Mouse (Mus musculus): Measurements from ENCODE around the gene 4930539E08Rik. TPM values are rescaled to one million over a fixed set of nuclear protein-coding genes. Genes with fewer than 3 reads are reported as not detected.
A peak's percentile ranks its signal among the peaks of the same experiment; 100 is the strongest.

4930539E08Rik gene
- 0.27 and 0.36 TPM in 2 replicates for polyA plus RNA-seq (2014; fragmentation: Nextera tagmentation; extraction: Ambion mirVana)

GRCm38 (mm10) chr17:28915060-28915628 lies at the start of gene 4930539E08Rik:
Gene 4930539E08Rik, minus strand, starts transcription at chr17:28915324.
- Histone ChIP-seq H3K4me1 (ENCODE audit: control insufficient read depth, insufficient read depth, low read length) (no peaks in the 10 kb centered on the region), H3K9ac (replicated peaks; ENCODE audit: low read depth, low read length) (no peak within 1 kb of the TSS), H3K27ac (ENCODE audit: low read length) (no peak within 1 kb of the TSS), H3K4me3 (ENCODE audit: low read depth, low read length) (no peak within 1 kb of the TSS), H3K9me3 (ENCODE audit: control insufficient read depth, low read depth, low read length) (no peaks in the 10 kb centered on the region), H3K4me2 (replicated peaks; ENCODE audit: low read depth, low read length) (no peak within 1 kb of the TSS), H3K27me3 (ENCODE audit: control insufficient read depth, insufficient read depth, low read length) (no peaks in the 10 kb centered on the region), H3K36me3 (ENCODE audit: control insufficient read depth, insufficient read depth, low read length) (no peaks in the 10 kb centered on the region)
- 65% methylated on average over 12 of the region's 12 CpGs for WGBS
- ATAC-seq (ENCODE audit: insufficient number of reproducible peaks, insufficient read depth, low FRiP score, low read depth), result no peak

- no peak overlapping the region for H3K27ac ChIP-seq (ENCODE audit: low read length)
- H3K4me3 ChIP-seq (ENCODE audit: low read depth, low read length), result no peak overlapping the region
- H3K27me3 ChIP-seq (ENCODE audit: control insufficient read depth, insufficient read depth, low read length), result no peaks in the 10 kb centered on the region
- H3K4me2 ChIP-seq (replicated peaks; ENCODE audit: low read depth, low read length), result no peak overlapping the region
- WGBS, result 83% methylated on average over 10 of the region's 10 CpGs
- no peak for ATAC-seq (ENCODE audit: insufficient number of reproducible peaks, insufficient read depth, low FRiP score, low read depth)
- H3K9me3 ChIP-seq (ENCODE audit: control insufficient read depth, low read depth, low read length), result no peaks in the 10 kb centered on the region
- H3K9ac ChIP-seq (replicated peaks; ENCODE audit: low read depth, low read length), result no peak overlapping the region
- peaks cover 52% of the 10 kb centered on the region for H3K36me3 ChIP-seq (ENCODE audit: control insufficient read depth, insufficient read depth, low read length)
- H3K4me1 ChIP-seq (ENCODE audit: control insufficient read depth, insufficient read depth, low read length), result no peaks in the 10 kb centered on the region
These were observed 46.5 kb upstream of the 4930539E08Rik start for GRCm38 (mm10) chr17:28961596-28961995.

DNA sequence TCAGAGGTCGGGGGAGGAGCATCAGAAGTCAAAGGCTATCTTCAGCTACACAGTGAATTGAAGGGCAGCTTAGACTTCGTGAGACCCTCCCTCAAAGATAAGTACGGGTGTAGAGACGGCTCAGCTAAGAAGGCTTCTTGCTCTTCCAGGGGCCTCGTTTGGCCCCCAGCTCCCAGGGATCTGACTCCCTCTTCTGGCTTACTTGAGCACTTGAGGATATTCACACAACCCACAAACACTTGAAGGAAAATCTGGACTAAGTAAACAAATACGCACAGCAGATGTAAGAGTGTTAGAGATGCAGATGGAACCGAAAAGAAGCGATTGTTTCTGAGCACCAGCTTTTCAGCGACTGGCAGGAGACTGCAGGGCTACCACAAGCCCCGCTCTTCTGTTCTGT lies 45.5 kb upstream of the 4930539E08Rik start:
- Histone ChIP-seq H3K4me1 (ENCODE audit: control insufficient read depth, insufficient read depth, low read length) (no peaks in the 10 kb centered on the region), H3K9ac (replicated peaks; ENCODE audit: low read depth, low read length) (no peak overlapping the region), H3K9me3 (ENCODE audit: control insufficient read depth, low read depth, low read length) (no peaks in the 10 kb centered on the region), H3K27ac (ENCODE audit: low read length) (no peak overlapping the region), H3K4me2 (replicated peaks; ENCODE audit: low read depth, low read length) (no peak overlapping the region), H3K27me3 (ENCODE audit: control insufficient read depth, insufficient read depth, low read length) (no peaks in the 10 kb centered on the region), H3K4me3 (ENCODE audit: low read depth, low read length) (no peak overlapping the region), H3K36me3 (ENCODE audit: control insufficient read depth, insufficient read depth, low read length) (peaks cover 43% of the 10 kb centered on the region)
- no peak for ATAC-seq (ENCODE audit: insufficient number of reproducible peaks, insufficient read depth, low FRiP score, low read depth)
- 53% methylated on average over 10 of the region's 10 CpGs for WGBS

GRCm38 (mm10) chr17:28954416-28954815 lies 39.3 kb upstream of the 4930539E08Rik start:
- Histone ChIP-seq H3K4me1 (ENCODE audit: control insufficient read depth, insufficient read depth, low read length) (peaks cover 14% of the 10 kb centered on the region), H3K4me3 (ENCODE audit: low read depth, low read length) (no peak overlapping the region), H3K27me3 (ENCODE audit: control insufficient read depth, insufficient read depth, low read length) (no peaks in the 10 kb centered on the region), H3K27ac (ENCODE audit: low read length) (no peak overlapping the region), H3K9me3 (ENCODE audit: control insufficient read depth, low read depth, low read length) (no peaks in the 10 kb centered on the region), H3K36me3 (ENCODE audit: control insufficient read depth, insufficient read depth, low read length) (no peaks in the 10 kb centered on the region; the same call in 1 of the 2 replicates), H3K9ac (replicated peaks; ENCODE audit: low read depth, low read length) (no peak overlapping the region), H3K4me2 (replicated peaks; ENCODE audit: low read depth, low read length) (no peak overlapping the region)
- WGBS, result 91% methylated on average over 9 of the region's 9 CpGs
- ATAC-seq (ENCODE audit: insufficient number of reproducible peaks, insufficient read depth, low FRiP score, low read depth), result no peak

DNA sequence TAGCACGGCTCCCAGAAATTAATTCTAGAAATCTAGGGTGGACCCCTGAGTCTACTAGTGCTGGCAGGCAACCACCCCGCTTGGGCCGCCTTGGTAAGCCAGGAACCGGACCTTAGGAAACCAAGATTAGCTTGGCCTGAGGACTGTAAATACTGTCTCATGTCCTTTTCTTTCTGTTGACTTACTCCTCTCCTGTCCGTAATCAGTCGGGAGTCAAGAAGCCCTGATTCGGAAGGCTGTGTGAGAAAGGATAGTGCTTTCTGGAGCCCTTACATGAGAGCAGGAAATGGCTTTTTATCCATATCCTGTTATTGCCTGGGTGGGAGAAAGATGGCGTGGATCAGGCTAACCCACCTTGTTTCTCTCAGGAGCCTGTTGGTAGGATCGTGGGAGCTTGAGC lies 38.1 kb upstream of the 4930539E08Rik start:
- Histone ChIP-seq H3K27me3 (ENCODE audit: control insufficient read depth, insufficient read depth, low read length) (no peaks in the 10 kb centered on the region), H3K9me3 (ENCODE audit: control insufficient read depth, low read depth, low read length) (no peaks in the 10 kb centered on the region), H3K4me3 (ENCODE audit: low read depth, low read length) (peak overlapping the region; percentile 65), H3K9ac (replicated peaks; ENCODE audit: low read depth, low read length) (peak overlapping the region; percentile 64), H3K4me2 (replicated peaks; ENCODE audit: low read depth, low read length) (peak overlapping the region; percentile 89), H3K4me1 (ENCODE audit: control insufficient read depth, insufficient read depth, low read length) (peaks cover 14% of the 10 kb centered on the region), H3K36me3 (ENCODE audit: control insufficient read depth, insufficient read depth, low read length) (no peaks in the 10 kb centered on the region; the same call in 1 of the 2 replicates), H3K27ac (ENCODE audit: low read length) (peak overlapping the region; percentile 96)
- no peak for ATAC-seq (ENCODE audit: insufficient number of reproducible peaks, insufficient read depth, low FRiP score, low read depth)
- 13% methylated on average over 9 of the region's 9 CpGs for WGBS

- peak within 1 kb of the TSS; percentile 96 for H3K27ac ChIP-seq (ENCODE audit: low read length)
- peak within 1 kb of the TSS; percentile 65 for H3K4me3 ChIP-seq (ENCODE audit: low read depth, low read length)
- H3K27me3 ChIP-seq (ENCODE audit: control insufficient read depth, insufficient read depth, low read length), result no peaks in the 10 kb centered on the region
- H3K36me3 ChIP-seq (ENCODE audit: control insufficient read depth, insufficient read depth, low read length), result no peaks in the 10 kb centered on the region; the same call in 1 of the 2 replicates
- no peaks in the 10 kb centered on the region for H3K9me3 ChIP-seq (ENCODE audit: control insufficient read depth, low read depth, low read length)
- peak within 1 kb of the TSS; percentile 64 for H3K9ac ChIP-seq (replicated peaks; ENCODE audit: low read depth, low read length)
- peak; percentile 92 for ATAC-seq (ENCODE audit: insufficient number of reproducible peaks, insufficient read depth, low FRiP score, low read depth)
- H3K4me2 ChIP-seq (replicated peaks; ENCODE audit: low read depth, low read length), result peak within 1 kb of the TSS; percentile 89
- H3K4me1 ChIP-seq (ENCODE audit: control insufficient read depth, insufficient read depth, low read length), result peaks cover 14% of the 10 kb centered on the region
- under 1% methylated on average over 80 of the region's 80 CpGs for WGBS
These were observed 37.0 kb upstream of the 4930539E08Rik start, which contains the start of gene Kctd20 for GRCm38 (mm10) chr17:28951831-28952799. Gene Kctd20, plus strand, starts transcription at chr17:28951950.

DNA sequence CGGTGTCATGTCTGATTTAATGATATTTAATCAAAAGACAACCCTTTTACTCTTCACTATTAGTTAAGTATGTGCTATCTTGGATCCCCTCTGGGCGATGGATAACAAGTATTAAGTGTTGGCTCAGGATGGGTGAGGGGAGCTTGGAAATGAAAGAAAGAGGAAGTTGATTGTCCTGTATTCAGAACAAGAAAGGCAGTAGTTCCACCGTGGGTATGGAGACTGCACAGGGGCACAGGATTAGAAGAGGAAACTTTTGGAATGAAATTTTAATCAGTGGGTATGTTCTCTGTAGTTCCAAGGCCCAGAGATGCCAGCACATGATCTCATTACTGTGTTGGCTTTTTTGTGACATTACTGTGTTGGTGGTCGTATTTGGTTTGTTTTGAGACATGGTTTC lies 35.6 kb upstream of the 4930539E08Rik start:
- Histone ChIP-seq H3K36me3 (ENCODE audit: control insufficient read depth, insufficient read depth, low read length) (no peaks in the 10 kb centered on the region), H3K4me1 (ENCODE audit: control insufficient read depth, insufficient read depth, low read length) (peaks cover 14% of the 10 kb centered on the region), H3K9ac (replicated peaks; ENCODE audit: low read depth, low read length) (no peak overlapping the region), H3K4me2 (replicated peaks; ENCODE audit: low read depth, low read length) (no peak overlapping the region), H3K27ac (ENCODE audit: low read length) (no peak overlapping the region), H3K27me3 (ENCODE audit: control insufficient read depth, insufficient read depth, low read length) (no peaks in the 10 kb centered on the region), H3K4me3 (ENCODE audit: low read depth, low read length) (no peak overlapping the region), H3K9me3 (ENCODE audit: control insufficient read depth, low read depth, low read length) (no peaks in the 10 kb centered on the region)
- WGBS, result 73% methylated on average over 4 of the region's 4 CpGs
- no peak for ATAC-seq (ENCODE audit: insufficient number of reproducible peaks, insufficient read depth, low FRiP score, low read depth)

- Histone ChIP-seq H3K4me2 (replicated peaks; ENCODE audit: low read depth, low read length) (no peak overlapping the region), H3K4me1 (ENCODE audit: control insufficient read depth, insufficient read depth, low read length) (peaks cover 7% of the 10 kb centered on the region), H3K27me3 (ENCODE audit: control insufficient read depth, insufficient read depth, low read length) (no peaks in the 10 kb centered on the region), H3K27ac (ENCODE audit: low read length) (no peak overlapping the region), H3K36me3 (ENCODE audit: control insufficient read depth, insufficient read depth, low read length) (no peaks in the 10 kb centered on the region), H3K9me3 (ENCODE audit: control insufficient read depth, low read depth, low read length) (no peaks in the 10 kb centered on the region), H3K9ac (replicated peaks; ENCODE audit: low read depth, low read length) (no peak overlapping the region), H3K4me3 (ENCODE audit: low read depth, low read length) (no peak overlapping the region)
- ATAC-seq (ENCODE audit: insufficient number of reproducible peaks, insufficient read depth, low FRiP score, low read depth), result no peak
- 45% methylated on average over 4 of the region's 4 CpGs for WGBS
These were observed 33.5 kb upstream of the 4930539E08Rik start for GRCm38 (mm10) chr17:28948661-28949060.
